Mouse (Mus musculus): ENCODE data around the gene Wdr54. TPM values are rescaled to one million over a fixed set of nuclear protein-coding genes. Genes with fewer than 3 reads are reported as not detected.

The Wdr54 gene
- polyA plus RNA-seq, 1 experiment from 2014 or later = 0.59 TPM

GRCm38 (mm10) chr6:83155552-83156238 is 502 bp downstream of the Wdr54 start:
- H3K27ac ChIP-seq (replicated peaks) = no peak overlapping the region
- H3K36me3 ChIP-seq (replicated peaks) = no peaks in the 10 kb centered on the region
- ATAC-seq (ENCODE audit: insufficient read depth) = no peak
- WGBS (ENCODE audit: insufficient replicate concordance) = 10% methylated on average over 23 of the region's 23 CpGs
- H3K27me3 ChIP-seq = peaks cover 60% of the 10 kb centered on the region
- H3K9ac ChIP-seq = no peak overlapping the region
- peak overlapping the region; percentile 84 for H3K4me2 ChIP-seq
- peaks cover 8% of the 10 kb centered on the region; the same call in 1 of the 2 replicates for H3K4me1 ChIP-seq (replicated peaks)
- H3K9me3 ChIP-seq (replicated peaks) = no peaks in the 10 kb centered on the region
- peak overlapping the region; percentile 52 for H3K4me3 ChIP-seq (replicated peaks)

- Histone ChIP-seq H3K27ac (replicated peaks) (no peak overlapping the region), H3K27me3 (peaks cover 48% of the 10 kb centered on the region), H3K9me3 (replicated peaks) (no peaks in the 10 kb centered on the region), H3K4me2 (no peak overlapping the region), H3K4me1 (replicated peaks) (peaks cover 8% of the 10 kb centered on the region; the same call in 1 of the 2 replicates), H3K36me3 (replicated peaks) (peaks cover 5% of the 10 kb centered on the region; the same call in 1 of the 2 replicates), H3K9ac (no peak overlapping the region), H3K4me3 (replicated peaks) (no peak overlapping the region)
- 50% methylated on average over 5 of the region's 5 CpGs for WGBS (ENCODE audit: insufficient replicate concordance)
- ATAC-seq (ENCODE audit: insufficient read depth) = no peak
Observed at GRCm38 (mm10) chr6:83153485-83153884, 2.7 kb downstream of the Wdr54 start.

GRCm38 (mm10) chr6:83153038-83153437 is 3.2 kb downstream of the Wdr54 start:
- Histone ChIP-seq H3K4me3 (replicated peaks) (no peak overlapping the region), H3K36me3 (replicated peaks) (peaks cover 5% of the 10 kb centered on the region; the same call in 1 of the 2 replicates), H3K9me3 (replicated peaks) (no peaks in the 10 kb centered on the region), H3K4me1 (replicated peaks) (peaks cover 8% of the 10 kb centered on the region; the same call in 1 of the 2 replicates), H3K27me3 (peaks cover 48% of the 10 kb centered on the region), H3K9ac (no peak overlapping the region), H3K4me2 (no peak overlapping the region), H3K27ac (replicated peaks) (no peak overlapping the region)
- ATAC-seq (ENCODE audit: insufficient read depth) = no peak
- WGBS (ENCODE audit: insufficient replicate concordance) = 66% methylated on average over 12 of the region's 12 CpGs

GRCm38 (mm10) chr6:83151721-83152120 is 4.5 kb downstream of the Wdr54 start:
- no peak overlapping the region for H3K4me3 ChIP-seq (replicated peaks)
- peaks cover 8% of the 10 kb centered on the region; the same call in 1 of the 2 replicates for H3K4me1 ChIP-seq (replicated peaks)
- H3K9ac ChIP-seq = no peak overlapping the region
- WGBS (ENCODE audit: insufficient replicate concordance) = 41% methylated on average over 8 of the region's 8 CpGs
- H3K36me3 ChIP-seq (replicated peaks) = peaks cover 5% of the 10 kb centered on the region; the same call in 1 of the 2 replicates
- no peak overlapping the region for H3K27ac ChIP-seq (replicated peaks)
- peaks cover 39% of the 10 kb centered on the region for H3K27me3 ChIP-seq
- no peaks in the 10 kb centered on the region for H3K9me3 ChIP-seq (replicated peaks)
- no peak for ATAC-seq (ENCODE audit: insufficient read depth)
- no peak overlapping the region for H3K4me2 ChIP-seq

- Histone ChIP-seq H3K27ac (replicated peaks) (no peak overlapping the region), H3K27me3 (peaks cover 9% of the 10 kb centered on the region), H3K36me3 (replicated peaks) (peaks cover 5% of the 10 kb centered on the region; the same call in 1 of the 2 replicates), H3K9me3 (replicated peaks) (no peaks in the 10 kb centered on the region), H3K4me2 (no peak overlapping the region), H3K9ac (no peak overlapping the region), H3K4me1 (replicated peaks) (peaks cover 3% of the 10 kb centered on the region), H3K4me3 (replicated peaks) (no peak overlapping the region)
- WGBS (ENCODE audit: insufficient replicate concordance) = 41% methylated on average over 7 of the region's 7 CpGs
- ATAC-seq (ENCODE audit: insufficient read depth) = no peak
Observed at GRCm38 (mm10) chr6:83147280-83147679, 8.9 kb downstream of the Wdr54 start.

- H3K4me2 ChIP-seq = no peak overlapping the region
- no peak for ATAC-seq (ENCODE audit: insufficient read depth)
- peaks cover 5% of the 10 kb centered on the region; the same call in 1 of the 2 replicates for H3K36me3 ChIP-seq (replicated peaks)
- H3K27me3 ChIP-seq = peaks cover 22% of the 10 kb centered on the region
- H3K4me3 ChIP-seq (replicated peaks) = no peak overlapping the region
- H3K9me3 ChIP-seq (replicated peaks) = no peaks in the 10 kb centered on the region
- H3K27ac ChIP-seq (replicated peaks) = no peak overlapping the region
- peaks cover 10% of the 10 kb centered on the region for H3K4me1 ChIP-seq (replicated peaks)
- 52% methylated on average over 9 of the region's 9 CpGs for WGBS (ENCODE audit: insufficient replicate concordance)
- no peak overlapping the region for H3K9ac ChIP-seq
Observed at GRCm38 (mm10) chr6:83145805-83146204, 10.4 kb downstream of the Wdr54 start.

GRCm38 (mm10) chr6:83145209-83145608 is 11.0 kb downstream of the Wdr54 start:
- H3K36me3 ChIP-seq (replicated peaks) = peaks cover 5% of the 10 kb centered on the region; the same call in 1 of the 2 replicates
- ATAC-seq (ENCODE audit: insufficient read depth) = no peak
- H3K27ac ChIP-seq (replicated peaks) = no peak overlapping the region
- no peak overlapping the region for H3K4me3 ChIP-seq (replicated peaks)
- H3K9me3 ChIP-seq (replicated peaks) = no peaks in the 10 kb centered on the region
- 29% methylated on average over 2 of the region's 2 CpGs for WGBS (ENCODE audit: insufficient replicate concordance)
- H3K4me1 ChIP-seq (replicated peaks) = peaks cover 10% of the 10 kb centered on the region
- no peak overlapping the region for H3K9ac ChIP-seq
- no peak overlapping the region for H3K4me2 ChIP-seq
- H3K27me3 ChIP-seq = peaks cover 25% of the 10 kb centered on the region

- 56% methylated on average over 11 of the region's 11 CpGs for WGBS (ENCODE audit: insufficient replicate concordance)
- Histone ChIP-seq H3K9me3 (replicated peaks) (no peaks in the 10 kb centered on the region), H3K27me3 (peaks cover 49% of the 10 kb centered on the region), H3K4me1 (replicated peaks) (peaks cover 26% of the 10 kb centered on the region), H3K9ac (no peak overlapping the region), H3K36me3 (replicated peaks) (no peaks in the 10 kb centered on the region), H3K4me3 (replicated peaks) (no peak overlapping the region), H3K4me2 (no peak overlapping the region), H3K27ac (replicated peaks) (no peak overlapping the region)
- no peak for ATAC-seq (ENCODE audit: insufficient read depth)
Observed at GRCm38 (mm10) chr6:83142886-83143285, 13.3 kb downstream of the Wdr54 start.

GRCm38 (mm10) chr6:83142211-83142731 is 13.9 kb downstream of the Wdr54 start:
- Histone ChIP-seq H3K9me3 (replicated peaks) (no peaks in the 10 kb centered on the region), H3K9ac (no peak overlapping the region), H3K27ac (replicated peaks) (no peak overlapping the region), H3K4me2 (peak overlapping the region; percentile 51), H3K27me3 (peaks cover 55% of the 10 kb centered on the region), H3K4me1 (replicated peaks) (peaks cover 32% of the 10 kb centered on the region), H3K4me3 (replicated peaks) (no peak overlapping the region), H3K36me3 (replicated peaks) (no peaks in the 10 kb centered on the region)
- 5% methylated on average over 39 of the region's 41 CpGs for WGBS (ENCODE audit: insufficient replicate concordance)
- no peak for ATAC-seq (ENCODE audit: insufficient read depth)

- Histone ChIP-seq H3K4me3 (replicated peaks) (no peak overlapping the region), H3K27me3 (peaks cover 61% of the 10 kb centered on the region)
- WGBS (ENCODE audit: insufficient replicate concordance) = 55% methylated on average over 4 of the region's 4 CpGs
Observed at GRCm38 (mm10) chr6:83141636-83142035, 14.6 kb downstream of the Wdr54 start.

GRCm38 (mm10) chr6:83140044-83140443 is 16.2 kb downstream of the Wdr54 start:
- H3K9me3 ChIP-seq (replicated peaks) = no peaks in the 10 kb centered on the region
- ATAC-seq (ENCODE audit: insufficient read depth) = no peak
- H3K36me3 ChIP-seq (replicated peaks) = no peaks in the 10 kb centered on the region
- peaks cover 77% of the 10 kb centered on the region for H3K27me3 ChIP-seq
- no peak overlapping the region for H3K27ac ChIP-seq (replicated peaks)
- peaks cover 46% of the 10 kb centered on the region for H3K4me1 ChIP-seq (replicated peaks)
- WGBS (ENCODE audit: insufficient replicate concordance) = 80% methylated on average over 8 of the region's 8 CpGs
- no peak overlapping the region for H3K4me2 ChIP-seq
- H3K9ac ChIP-seq = no peak overlapping the region
- no peak overlapping the region for H3K4me3 ChIP-seq (replicated peaks)

More at GRCm38 (mm10) chr6:83141636-83142035, 14.6 kb downstream of the Wdr54 start:
- ATAC-seq (ENCODE audit: insufficient read depth) = no peak
- no peak overlapping the region for H3K27ac ChIP-seq (replicated peaks)
- no peak overlapping the region for H3K4me2 ChIP-seq
- no peaks in the 10 kb centered on the region for H3K9me3 ChIP-seq (replicated peaks)
- H3K9ac ChIP-seq = no peak overlapping the region
- H3K36me3 ChIP-seq (replicated peaks) = no peaks in the 10 kb centered on the region
- peaks cover 36% of the 10 kb centered on the region for H3K4me1 ChIP-seq (replicated peaks)

All from liver, embryonic 15.5 days (tissue).